Mouse (Mus musculus): ENCODE data around the gene Fbxo40. TPM values are rescaled to one million over a fixed set of nuclear protein-coding genes. Genes with fewer than 3 reads are reported as not detected.

The Fbxo40 gene
- 0.24 and 1.2 TPM in 2 replicates for polyA plus RNA-seq (2014; fragmentation: Nextera tagmentation; extraction: Ambion mirVana)

DNA sequence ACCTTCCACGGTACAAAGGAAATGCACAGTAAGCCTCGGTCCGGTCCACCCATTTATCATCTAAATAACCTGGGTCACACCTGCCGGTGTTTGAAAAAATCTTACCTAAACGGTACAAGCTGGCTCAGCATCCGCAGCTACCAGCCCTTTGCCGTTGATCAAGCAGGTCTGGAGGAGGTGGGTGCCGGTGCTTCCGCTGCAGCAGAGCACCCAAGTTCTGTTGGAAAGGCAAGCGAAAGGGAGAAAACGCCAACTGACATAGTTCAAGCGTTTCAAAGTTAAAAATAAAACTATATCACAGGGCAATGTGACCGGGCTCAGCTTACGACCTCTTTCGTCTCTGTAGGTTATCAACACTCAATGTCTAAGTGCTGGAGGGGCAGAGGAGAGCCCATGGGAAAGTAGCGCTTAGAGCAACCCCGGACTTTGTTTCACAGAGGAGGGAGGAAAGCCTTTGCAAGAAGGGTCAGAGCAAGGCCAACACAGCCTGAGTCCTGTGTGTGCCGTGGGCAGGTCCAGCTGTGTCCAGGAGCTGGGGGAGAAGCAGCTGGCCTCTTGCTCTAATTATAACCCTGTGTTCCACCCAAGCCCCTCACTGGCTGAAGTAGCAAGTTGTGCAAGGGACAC lies at the start of gene Fbxo40:
TSS of gene Fbxo40 (minus strand) at position 469 of the 627 bp plus-strand sequence.
- Histone ChIP-seq H3K4me3 (ENCODE audit: low read length) (no peak within 1 kb of the TSS), H3K9me3 (ENCODE audit: control insufficient read depth, low read length) (no peaks in the 10 kb centered on the region), H3K4me2 (replicated peaks; ENCODE audit: low read depth, low read length) (0 out of 2 replicates have a peak within 1 kb of the TSS, but pooled peaks have one; percentile 1), H3K27ac (ENCODE audit: low read depth, low read length) (no peak within 1 kb of the TSS), H3K36me3 (ENCODE audit: control insufficient read depth, insufficient read depth, low read length) (no peaks in the 10 kb centered on the region), H3K9ac (ENCODE audit: low read depth, low read length) (no peak within 1 kb of the TSS), H3K4me1 (ENCODE audit: control insufficient read depth, insufficient read depth, low read length) (no peaks in the 10 kb centered on the region), H3K27me3 (ENCODE audit: control insufficient read depth, insufficient read depth, low read length) (no peaks in the 10 kb centered on the region)
- 0 out of 2 replicates have a peak, but pooled peaks have one; percentile 39 for ATAC-seq (ENCODE audit: low FRiP score, low TSS enrichment)
- WGBS: 59% methylated on average over 18 of the region's 18 CpGs

GRCm38 (mm10) chr16:37034751-37035150 lies 44.5 kb upstream of the Fbxo40 start:
- peaks cover 20% of the 10 kb centered on the region; the same call in 1 of the 2 replicates for H3K36me3 ChIP-seq (ENCODE audit: control insufficient read depth, insufficient read depth, low read length)
- WGBS: 96% methylated on average over 8 of the region's 8 CpGs

DNA sequence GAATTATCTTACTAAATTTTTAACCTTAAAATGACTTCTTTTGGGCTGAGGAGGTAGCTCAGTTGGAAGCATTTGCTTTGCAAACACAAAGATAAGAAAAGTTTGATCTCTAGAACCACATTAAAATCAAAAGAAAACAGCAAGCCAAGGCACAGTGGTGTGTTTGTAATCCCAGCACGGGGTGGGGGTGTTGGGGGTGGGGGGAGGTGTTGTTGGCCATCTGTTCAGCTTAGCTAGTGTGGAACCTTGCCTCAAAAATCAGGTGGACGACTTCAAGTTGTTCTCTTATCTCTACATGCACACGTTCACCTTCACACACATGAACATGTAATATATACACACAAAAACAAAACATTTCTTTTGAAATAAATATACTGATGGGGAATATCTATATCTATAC lies 41.7 kb upstream of the Fbxo40 start:
- no peak for ATAC-seq (ENCODE audit: low FRiP score, low TSS enrichment)

More at GRCm38 (mm10) chr16:37034751-37035150, 44.5 kb upstream of the Fbxo40 start:
- ATAC-seq (ENCODE audit: low FRiP score, low TSS enrichment): no peak
- H3K27ac ChIP-seq (ENCODE audit: low read depth, low read length): no peak overlapping the region
- H3K4me1 ChIP-seq (ENCODE audit: control insufficient read depth, insufficient read depth, low read length): no peaks in the 10 kb centered on the region
- H3K9me3 ChIP-seq (ENCODE audit: control insufficient read depth, low read length): no peaks in the 10 kb centered on the region
- no peak overlapping the region for H3K4me3 ChIP-seq (ENCODE audit: low read length)
- H3K27me3 ChIP-seq (ENCODE audit: control insufficient read depth, insufficient read depth, low read length): no peaks in the 10 kb centered on the region
- H3K9ac ChIP-seq (ENCODE audit: low read depth, low read length): no peak overlapping the region
- H3K4me2 ChIP-seq (replicated peaks; ENCODE audit: low read depth, low read length): no peak overlapping the region

GRCm38 (mm10) chr16:37027581-37027980 lies 37.3 kb upstream of the Fbxo40 start:
- H3K9me3 ChIP-seq (ENCODE audit: control insufficient read depth, low read length): no peaks in the 10 kb centered on the region
- no peak overlapping the region for H3K27ac ChIP-seq (ENCODE audit: low read depth, low read length)
- no peaks in the 10 kb centered on the region for H3K4me1 ChIP-seq (ENCODE audit: control insufficient read depth, insufficient read depth, low read length)
- no peaks in the 10 kb centered on the region for H3K27me3 ChIP-seq (ENCODE audit: control insufficient read depth, insufficient read depth, low read length)
- no peak for ATAC-seq (ENCODE audit: low FRiP score, low TSS enrichment)
- WGBS: 80% methylated on average over 3 of the region's 3 CpGs
- no peak overlapping the region for H3K4me3 ChIP-seq (ENCODE audit: low read length)
- H3K4me2 ChIP-seq (replicated peaks; ENCODE audit: low read depth, low read length): no peak overlapping the region
- no peak overlapping the region for H3K9ac ChIP-seq (ENCODE audit: low read depth, low read length)
- peaks cover 9% of the 10 kb centered on the region for H3K36me3 ChIP-seq (ENCODE audit: control insufficient read depth, insufficient read depth, low read length)

More for the DNA sequence above, 41.7 kb upstream of the Fbxo40 start:
- Histone ChIP-seq H3K9ac (ENCODE audit: low read depth, low read length) (no peak overlapping the region), H3K4me1 (ENCODE audit: control insufficient read depth, insufficient read depth, low read length) (no peaks in the 10 kb centered on the region), H3K27ac (ENCODE audit: low read depth, low read length) (no peak overlapping the region), H3K4me2 (replicated peaks; ENCODE audit: low read depth, low read length) (no peak overlapping the region), H3K36me3 (ENCODE audit: control insufficient read depth, insufficient read depth, low read length) (peaks cover 24% of the 10 kb centered on the region), H3K27me3 (ENCODE audit: control insufficient read depth, insufficient read depth, low read length) (no peaks in the 10 kb centered on the region), H3K9me3 (ENCODE audit: control insufficient read depth, low read length) (no peaks in the 10 kb centered on the region), H3K4me3 (ENCODE audit: low read length) (no peak overlapping the region)
- 77% methylated on average over 3 of the region's 3 CpGs for WGBS

DNA sequence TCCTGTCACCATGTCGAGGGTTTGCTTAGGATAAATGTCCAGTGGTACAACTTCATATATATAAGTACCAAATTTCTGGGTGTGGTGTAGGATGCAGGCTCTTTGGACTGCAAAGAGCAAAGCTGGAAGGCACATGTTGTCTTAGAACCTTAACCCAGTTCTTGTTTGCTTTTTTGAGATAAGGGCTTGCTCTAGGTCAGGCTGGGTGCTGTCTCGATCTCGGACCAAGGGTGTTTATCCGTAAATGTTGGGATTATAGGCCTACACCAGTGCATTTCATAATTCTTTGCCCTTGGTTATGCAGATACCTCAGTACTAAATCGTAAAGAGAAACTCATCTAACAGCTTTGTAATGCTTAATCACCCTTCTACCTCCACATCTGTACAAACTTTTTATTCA lies 22.1 kb upstream of the Fbxo40 start:
- Histone ChIP-seq H3K27ac (ENCODE audit: low read depth, low read length) (no peak overlapping the region), H3K36me3 (ENCODE audit: control insufficient read depth, insufficient read depth, low read length) (peaks cover 10% of the 10 kb centered on the region; the same call in 1 of the 2 replicates), H3K9ac (ENCODE audit: low read depth, low read length) (peak overlapping the region; percentile 78), H3K27me3 (ENCODE audit: control insufficient read depth, insufficient read depth, low read length) (no peaks in the 10 kb centered on the region), H3K4me1 (ENCODE audit: control insufficient read depth, insufficient read depth, low read length) (peaks cover 8% of the 10 kb centered on the region; the same call in 1 of the 2 replicates), H3K4me2 (replicated peaks; ENCODE audit: low read depth, low read length) (peak overlapping the region; percentile 81), H3K9me3 (ENCODE audit: control insufficient read depth, low read length) (no peaks in the 10 kb centered on the region), H3K4me3 (ENCODE audit: low read length) (peak overlapping the region; percentile 90)
- ATAC-seq (ENCODE audit: low FRiP score, low TSS enrichment): peak; percentile 5; the same call in 1 of the 2 replicates
- 61% methylated on average over 5 of the region's 5 CpGs for WGBS

- H3K4me2 ChIP-seq (replicated peaks; ENCODE audit: low read depth, low read length): peak overlapping the region; percentile 81
- H3K9me3 ChIP-seq (ENCODE audit: control insufficient read depth, low read length): no peaks in the 10 kb centered on the region
- peak overlapping the region; percentile 78 for H3K9ac ChIP-seq (ENCODE audit: low read depth, low read length)
- WGBS: under 1% methylated on average over 26 of the region's 26 CpGs
- no peak overlapping the region for H3K27ac ChIP-seq (ENCODE audit: low read depth, low read length)
- ATAC-seq (ENCODE audit: low FRiP score, low TSS enrichment): peak; percentile 85
- peak overlapping the region; percentile 90 for H3K4me3 ChIP-seq (ENCODE audit: low read length)
- H3K4me1 ChIP-seq (ENCODE audit: control insufficient read depth, insufficient read depth, low read length): peaks cover 8% of the 10 kb centered on the region; the same call in 1 of the 2 replicates
- no peaks in the 10 kb centered on the region for H3K27me3 ChIP-seq (ENCODE audit: control insufficient read depth, insufficient read depth, low read length)
- H3K36me3 ChIP-seq (ENCODE audit: control insufficient read depth, insufficient read depth, low read length): peaks cover 10% of the 10 kb centered on the region; the same call in 1 of the 2 replicates
These were observed 21.6 kb upstream of the Fbxo40 start for GRCm38 (mm10) chr16:37011922-37012289.

DNA sequence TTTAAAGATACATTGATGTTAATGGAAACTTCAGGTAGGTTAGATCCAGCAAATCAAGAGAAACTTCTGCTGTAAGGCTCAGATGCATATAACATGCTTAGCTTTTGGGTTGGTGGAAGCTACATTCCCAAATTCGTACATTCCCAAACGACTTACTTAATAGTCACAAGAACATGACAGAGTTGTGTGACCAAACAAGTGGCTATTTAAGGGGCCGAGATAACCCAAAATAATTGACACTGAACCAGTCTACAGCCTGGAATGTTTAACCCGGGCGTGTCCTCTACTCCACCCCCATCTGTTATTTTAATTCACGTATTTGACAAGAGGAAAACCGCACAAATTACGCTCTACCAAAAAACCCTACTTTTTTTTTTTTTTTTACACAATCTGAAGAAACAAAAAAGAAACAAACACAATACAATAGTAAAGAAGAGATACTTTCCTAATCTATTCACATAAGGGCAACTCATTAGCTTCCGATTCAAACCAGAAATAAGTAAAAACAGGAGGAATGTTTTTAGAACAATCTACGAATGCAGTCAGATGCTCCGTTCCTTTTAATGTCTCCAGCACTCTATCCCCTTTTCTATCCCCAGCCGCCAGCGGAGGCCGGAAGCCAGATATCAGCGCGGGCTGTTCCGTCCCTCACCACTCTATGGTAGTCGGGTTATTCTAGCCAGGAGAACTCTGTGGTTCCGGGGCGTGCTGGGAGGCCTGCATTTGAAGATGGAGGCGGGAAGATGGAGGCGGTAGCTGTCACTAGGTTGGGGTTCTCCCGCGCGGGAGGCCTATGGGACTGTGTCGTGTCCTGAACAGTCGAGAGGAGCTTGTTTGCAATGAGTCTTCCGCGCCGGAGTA lies 21.0 kb upstream of the Fbxo40 start, which contains the start of gene Polq:
TSS of gene Polq (plus strand) at position 726 of the 861 bp plus-strand sequence.
- H3K9ac ChIP-seq (ENCODE audit: low read depth, low read length): peak within 1 kb of the TSS; percentile 78
- H3K27me3 ChIP-seq (ENCODE audit: control insufficient read depth, insufficient read depth, low read length): no peaks in the 10 kb centered on the region
- H3K4me3 ChIP-seq (ENCODE audit: low read length): peak within 1 kb of the TSS; percentile 90
- ATAC-seq (ENCODE audit: low FRiP score, low TSS enrichment): peak; percentile 98
- peaks cover 8% of the 10 kb centered on the region; the same call in 1 of the 2 replicates for H3K4me1 ChIP-seq (ENCODE audit: control insufficient read depth, insufficient read depth, low read length)
- no peak within 1 kb of the TSS for H3K27ac ChIP-seq (ENCODE audit: low read depth, low read length)
- H3K4me2 ChIP-seq (replicated peaks; ENCODE audit: low read depth, low read length): peak within 1 kb of the TSS; percentile 81
- H3K9me3 ChIP-seq (ENCODE audit: control insufficient read depth, low read length): no peaks in the 10 kb centered on the region
- H3K36me3 ChIP-seq (ENCODE audit: control insufficient read depth, insufficient read depth, low read length): peaks cover 10% of the 10 kb centered on the region; the same call in 1 of the 2 replicates
- 4% methylated on average over 30 of the region's 30 CpGs for WGBS

- no peak overlapping the region for H3K27ac ChIP-seq (ENCODE audit: low read depth, low read length)
- WGBS: 56% methylated on average over 4 of the region's 4 CpGs
- no peak overlapping the region for H3K4me2 ChIP-seq (replicated peaks; ENCODE audit: low read depth, low read length)
- peaks cover 8% of the 10 kb centered on the region; the same call in 1 of the 2 replicates for H3K4me1 ChIP-seq (ENCODE audit: control insufficient read depth, insufficient read depth, low read length)
- peaks cover 6% of the 10 kb centered on the region; the same call in 1 of the 2 replicates for H3K36me3 ChIP-seq (ENCODE audit: control insufficient read depth, insufficient read depth, low read length)
- H3K4me3 ChIP-seq (ENCODE audit: low read length): no peak overlapping the region
- H3K9me3 ChIP-seq (ENCODE audit: control insufficient read depth, low read length): no peaks in the 10 kb centered on the region
- H3K27me3 ChIP-seq (ENCODE audit: control insufficient read depth, insufficient read depth, low read length): no peaks in the 10 kb centered on the region
- H3K9ac ChIP-seq (ENCODE audit: low read depth, low read length): no peak overlapping the region
- ATAC-seq (ENCODE audit: low FRiP score, low TSS enrichment): peak; percentile 28; the same call in 1 of the 2 replicates
These were observed 20.1 kb upstream of the Fbxo40 start for GRCm38 (mm10) chr16:37010370-37010769.
